Mouse (Mus musculus): ENCODE measurements at regions not wholly inside any gene's neighbourhood (a gene's known extent, or its start where the extent isn't known, plus 50 kb on each side); places are given as distances from the start of the nearest gene placed in this dataset.

DNA sequence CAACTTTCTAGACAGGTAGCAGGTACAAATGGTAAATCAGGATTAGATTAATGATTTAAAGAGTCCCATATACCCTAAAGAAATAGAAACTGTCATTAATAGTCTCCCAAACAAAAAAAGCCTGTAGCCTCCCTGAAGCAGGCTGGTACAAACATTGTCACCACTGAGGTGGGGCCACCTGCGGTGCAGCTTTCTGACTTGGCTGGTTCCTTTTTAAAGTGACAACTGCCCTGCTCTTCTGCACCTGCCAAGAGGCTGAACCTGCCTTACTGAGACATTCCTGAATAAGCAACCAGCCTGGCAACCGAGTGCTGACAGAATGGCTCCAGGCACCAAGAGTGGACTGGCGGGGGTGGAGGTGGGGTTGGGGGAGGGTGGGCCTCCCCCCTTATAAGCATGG lies 687.0 kb upstream of the Vrk2 start:
- peak; percentile 9 to 39 for DNase-seq

- peak; percentile 36 to 40 for DNase-seq
These were observed 670.5 kb upstream of the Vrk2 start for GRCm38 (mm10) chr11:27264253-27264652.

- DNase-seq, result no peak
These were observed 664.7 kb upstream of the Vrk2 start for GRCm38 (mm10) chr11:27258521-27258920.

- no peak for DNase-seq
These were observed 642.1 kb upstream of the Vrk2 start for GRCm38 (mm10) chr11:27235884-27236283.

DNA sequence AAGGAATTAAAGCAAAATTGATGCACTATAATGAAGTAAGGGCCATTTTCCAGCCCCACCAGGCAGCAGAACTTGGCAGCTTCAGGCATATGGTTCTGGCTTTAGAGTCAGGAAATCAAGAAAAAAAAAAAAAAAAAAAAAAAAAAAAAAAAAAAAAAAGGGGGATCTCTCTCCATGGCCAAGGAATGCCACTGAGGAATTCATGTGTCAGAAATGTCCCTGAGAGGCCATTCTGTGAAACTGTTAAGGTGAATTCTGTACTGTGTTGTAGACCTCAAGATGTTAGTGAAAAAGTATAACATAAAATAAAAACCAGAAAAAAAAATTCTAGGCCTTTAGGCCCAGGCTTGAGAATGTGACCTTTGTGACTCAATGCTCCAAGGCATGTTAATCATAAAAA lies 632.7 kb upstream of the Vrk2 start:
- no peak for DNase-seq

DNA sequence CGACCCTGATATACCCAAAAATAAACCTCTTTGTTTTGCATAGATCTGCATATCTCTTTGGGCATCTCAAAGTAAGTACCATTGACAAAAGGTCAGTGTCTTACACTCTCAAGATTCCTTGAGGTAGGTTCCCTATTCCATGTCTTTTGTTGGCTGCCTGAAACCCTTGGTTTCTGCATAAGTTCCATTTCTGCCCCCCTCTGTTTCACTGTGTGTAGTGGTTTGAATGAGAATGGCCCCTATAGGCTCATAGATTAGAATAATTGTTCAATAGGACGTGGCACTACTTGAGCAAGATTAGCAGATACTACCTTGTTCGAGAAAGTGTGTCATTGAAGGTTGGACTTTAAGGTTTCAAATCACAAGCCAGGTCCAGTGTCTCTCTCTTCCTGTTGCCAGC lies 628.6 kb upstream of the Vrk2 start:
- no peak for DNase-seq

GRCm38 (mm10) chr11:27221956-27222355 lies 628.2 kb upstream of the Vrk2 start:
- DNase-seq, result no peak

DNA sequence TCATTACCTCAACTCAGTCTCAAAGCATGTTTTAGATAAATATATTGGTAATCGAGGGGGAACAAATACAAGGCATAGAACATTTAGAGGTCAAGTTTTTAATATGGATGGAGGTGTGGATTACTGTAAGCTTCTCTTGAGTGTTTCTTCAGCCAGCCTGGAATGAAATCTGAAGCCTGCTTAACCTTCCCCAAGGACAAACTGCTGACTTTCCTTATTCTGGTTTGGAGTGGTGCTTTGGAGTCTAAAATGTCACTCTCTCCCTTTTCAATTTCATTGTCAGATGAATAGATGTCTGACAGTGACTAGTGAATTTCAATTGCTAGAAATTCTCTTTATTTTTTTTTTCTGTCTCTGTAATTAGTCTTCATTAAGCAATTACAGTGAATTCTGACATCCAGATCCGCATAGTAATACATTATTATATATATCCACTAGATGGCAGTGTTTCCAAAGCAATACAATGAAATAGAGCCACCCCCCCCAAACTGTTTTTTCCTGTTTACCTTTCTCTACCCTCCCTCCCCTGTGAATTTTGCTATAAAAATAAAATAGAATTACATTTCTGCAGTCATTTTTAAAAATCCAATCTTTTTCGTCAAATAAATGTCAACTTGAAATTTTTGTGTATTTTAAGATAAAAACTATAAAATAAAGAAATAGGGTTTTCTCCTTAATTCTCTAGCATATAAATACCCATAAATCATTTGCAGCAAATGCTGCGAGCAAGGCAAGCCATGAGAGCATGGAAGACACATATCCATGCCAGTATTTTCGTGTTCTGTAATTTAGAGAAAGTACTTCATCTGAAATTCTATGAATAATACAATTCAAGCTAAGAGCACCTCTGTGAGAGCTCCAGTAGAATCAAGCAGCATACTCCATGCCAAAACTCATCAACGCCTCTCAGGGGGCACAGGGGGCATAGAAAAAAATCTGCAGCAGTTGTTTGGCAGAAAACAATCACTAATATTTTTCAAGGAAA lies 626.2 kb upstream of the Vrk2 start:
- no peak for DNase-seq

DNA sequence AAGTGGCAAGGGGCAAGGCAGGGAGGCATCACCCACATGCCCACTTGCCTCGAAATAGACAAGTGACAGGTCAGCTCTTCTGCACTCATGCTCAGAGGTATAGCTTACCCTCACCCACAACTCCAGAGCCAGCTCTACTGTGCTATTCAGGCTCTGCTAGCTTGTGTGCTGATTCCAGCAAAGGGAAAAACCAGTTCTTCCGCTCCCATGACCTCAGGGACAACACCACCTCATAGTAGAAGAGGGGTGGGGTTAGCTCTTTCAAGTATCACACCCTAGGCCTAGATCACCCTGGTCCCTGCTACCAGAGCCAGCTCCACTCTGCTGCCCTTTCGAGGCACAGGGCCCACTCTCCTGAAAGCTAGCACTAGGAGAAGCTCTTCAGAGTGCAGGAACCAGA lies 622.0 kb upstream of the Vrk2 start:
- DNase-seq, result no peak

- DNase-seq, result no peak
These were observed 609.8 kb upstream of the Vrk2 start for GRCm38 (mm10) chr11:27203330-27204214.

DNA sequence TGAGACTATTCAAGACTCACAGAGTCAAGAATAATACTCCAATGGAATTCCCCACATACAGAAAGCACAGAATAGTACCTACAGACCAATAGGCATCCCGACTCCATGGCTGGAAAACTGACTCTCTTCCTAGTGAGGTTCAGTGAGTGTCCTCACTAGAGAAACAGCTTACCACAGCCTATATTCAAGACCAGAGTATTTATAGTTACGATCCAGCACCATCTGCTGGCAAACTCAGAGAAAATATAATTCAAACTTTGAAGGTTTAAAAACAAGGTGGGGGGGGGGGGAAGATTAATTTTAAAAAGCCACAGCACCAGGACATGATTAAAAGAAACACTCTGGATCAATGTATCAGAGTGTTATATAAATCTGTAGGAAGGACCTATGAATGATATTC lies 590.2 kb upstream of the Vrk2 start:
- DNase-seq, result no peak

- no peak for DNase-seq
These were observed 589.6 kb upstream of the Vrk2 start for GRCm38 (mm10) chr11:27183422-27183821.

- DNase-seq, result no peak
These were observed 566.6 kb upstream of the Vrk2 start for GRCm38 (mm10) chr11:27160411-27160810.
